Mouse (Mus musculus) lung, adult 2 months (tissue): ENCODE data around the gene Cntn5. TPM values are rescaled to one million over a fixed set of nuclear protein-coding genes. Genes with fewer than 3 reads are reported as not detected.

ENCODE experiments used
- DNase-seq: peaks from one replicate; pipeline ENCODE4 v3.0.0; 2022
- H3K4me1 ChIP-seq: fragments of 200-500 bp; 2 replicates; pipeline ENCODE4 v1.6.1; 2011; ENCODE audit warnings: low read length; ENCODE audit not compliant: control insufficient read depth, insufficient read depth
- H3K4me3 ChIP-seq: fragments of 200-500 bp; replicated peaks from 2 replicates; pipeline ENCODE3; 2011; ENCODE audit warnings: low read depth, mild to moderate bottlenecking, control low read depth, low read length; ENCODE audit errors: extremely low read depth
- CTCF ChIP-seq: fragments of 200-500 bp; IDR thresholded peaks from 2 replicates; pipeline ENCODE4 v1.5.1; 2011; ENCODE audit warnings: mild to moderate bottlenecking, low read length, control low read depth; ENCODE audit not compliant: insufficient read depth
- POLR2A ChIP-seq: fragments of 200-500 bp; IDR thresholded peaks from 2 replicates; pipeline ENCODE4 v1.6.1; 2011; ENCODE audit warnings: low read depth, mild to moderate bottlenecking, control low read depth, low read length, borderline replicate concordance; ENCODE audit errors: extremely low read depth
- WGBS: fragments of 180-500 bp; shearing (Covaris S2); methylation state at CpG from one replicate; pipeline ENCODE4 v1.1.7; 2018; 5-methylcytosine and 5-hydroxymethylcytosine counted together
- polyA plus RNA-seq: library from polyadenylated mRNA; depleted of rRNA; stranded (reverse); fragments of >200 nt; gene quantifications from 2 replicates; pipeline ENCODE4 v1.2.3, GENCODE M21; 2012; rRNA removed

The Cntn5 gene
- not detected in 2 replicates for polyA plus RNA-seq

- no peak for TF ChIP-seq POLR2A
- no peak for TF ChIP-seq CTCF
- Histone ChIP-seq H3K4me3 (no peak within 1 kb of the TSS), H3K4me1 (no peaks in the 10 kb centered on the region)
- WGBS: 4% methylated on average over 28 of the region's 28 CpGs
- DNase-seq: no peak
Measured at GRCm38 (mm10) chr9:10904616-10905363, at the start of gene Cntn5. Gene Cntn5, minus strand, starts transcription at chr9:10904775.

- Histone ChIP-seq H3K4me3 (no peak overlapping the region), H3K4me1 (no peaks in the 10 kb centered on the region)
- TF ChIP-seq CTCF: no peak
- TF ChIP-seq POLR2A: no peak
- no peak for DNase-seq
Measured at GRCm38 (mm10) chr9:10950470-10950869, 45.9 kb upstream of the Cntn5 start.

- H3K4me1 ChIP-seq: no peaks in the 10 kb centered on the region
- no peak overlapping the region for H3K4me3 ChIP-seq
- DNase-seq: no peak
- WGBS: 15% methylated on average over 5 of the region's 5 CpGs
- no peak for TF ChIP-seq CTCF
- no peak for TF ChIP-seq POLR2A
Measured at GRCm38 (mm10) chr9:10909573-10909972, 5.0 kb upstream of the Cntn5 start.

- Histone ChIP-seq H3K4me3 (no peak overlapping the region), H3K4me1 (no peaks in the 10 kb centered on the region)
- 70% methylated on average over 9 of the region's 9 CpGs for WGBS
- DNase-seq: no peak
- no peak for TF ChIP-seq POLR2A
Measured at GRCm38 (mm10) chr9:10905696-10906095, 1.1 kb upstream of the Cntn5 start.

- no peaks in the 10 kb centered on the region for H3K4me1 ChIP-seq
- no peak for DNase-seq
- 69% methylated on average over 1 of the region's 1 CpGs for WGBS
- no peak overlapping the region for H3K4me3 ChIP-seq
- TF ChIP-seq CTCF: no peak
- no peak for TF ChIP-seq POLR2A
Measured at GRCm38 (mm10) chr9:10879758-10880157, 24.8 kb downstream of the Cntn5 start.

GRCm38 (mm10) chr9:10873881-10874280 lies 30.7 kb downstream of the Cntn5 start:
- WGBS: 62% methylated on average over 3 of the region's 3 CpGs
- TF ChIP-seq CTCF (no peak), POLR2A (no peak)
- Histone ChIP-seq H3K4me3 (no peak overlapping the region), H3K4me1 (no peaks in the 10 kb centered on the region)
- no peak for DNase-seq

- TF ChIP-seq POLR2A (no peak), CTCF (no peak)
- DNase-seq: no peak
- Histone ChIP-seq H3K4me1 (no peaks in the 10 kb centered on the region), H3K4me3 (no peak overlapping the region)
- 93% methylated on average over 3 of the region's 3 CpGs for WGBS
Measured at GRCm38 (mm10) chr9:10856204-10856892, 48.2 kb downstream of the Cntn5 start.

GRCm38 (mm10) chr9:10816711-10817110 lies 87.9 kb downstream of the Cntn5 start:
- 65% methylated on average over 1 of the region's 1 CpGs for WGBS
- H3K4me3 ChIP-seq: no peak overlapping the region
- no peaks in the 10 kb centered on the region for H3K4me1 ChIP-seq
- TF ChIP-seq CTCF (no peak), POLR2A (no peak)
- DNase-seq: no peak

- no peak for DNase-seq
- no peak overlapping the region for H3K4me3 ChIP-seq
- 74% methylated on average over 1 of the region's 1 CpGs for WGBS
- TF ChIP-seq CTCF: no peak
- no peak for TF ChIP-seq POLR2A
- no peaks in the 10 kb centered on the region for H3K4me1 ChIP-seq
Measured at GRCm38 (mm10) chr9:10797158-10797557, 107.4 kb downstream of the Cntn5 start.

- no peak overlapping the region for H3K4me3 ChIP-seq
- no peak for DNase-seq
- TF ChIP-seq POLR2A (no peak), CTCF (no peak)
- 48% methylated on average over 2 of the region's 2 CpGs for WGBS
- no peaks in the 10 kb centered on the region for H3K4me1 ChIP-seq
Measured at GRCm38 (mm10) chr9:10795102-10795501, 109.5 kb downstream of the Cntn5 start.

- H3K4me3 ChIP-seq: no peak overlapping the region
- TF ChIP-seq CTCF (no peak), POLR2A (no peak)
- no peaks in the 10 kb centered on the region for H3K4me1 ChIP-seq
- no peak for DNase-seq
- 72% methylated on average over 2 of the region's 2 CpGs for WGBS
Measured at GRCm38 (mm10) chr9:10731878-10732277, 172.7 kb downstream of the Cntn5 start.
